Mouse (Mus musculus): ENCODE results near the gene Fam83c. TPM values are rescaled to one million over a fixed set of nuclear protein-coding genes. Genes with fewer than 3 reads are reported as not detected.

Gene Fam83c
- polyA plus RNA-seq (2015; fragmentation: Nextera tagmentation; extraction: Ambion mirVana) = 2.7 and 4.4 TPM in 2 replicates

DNA sequence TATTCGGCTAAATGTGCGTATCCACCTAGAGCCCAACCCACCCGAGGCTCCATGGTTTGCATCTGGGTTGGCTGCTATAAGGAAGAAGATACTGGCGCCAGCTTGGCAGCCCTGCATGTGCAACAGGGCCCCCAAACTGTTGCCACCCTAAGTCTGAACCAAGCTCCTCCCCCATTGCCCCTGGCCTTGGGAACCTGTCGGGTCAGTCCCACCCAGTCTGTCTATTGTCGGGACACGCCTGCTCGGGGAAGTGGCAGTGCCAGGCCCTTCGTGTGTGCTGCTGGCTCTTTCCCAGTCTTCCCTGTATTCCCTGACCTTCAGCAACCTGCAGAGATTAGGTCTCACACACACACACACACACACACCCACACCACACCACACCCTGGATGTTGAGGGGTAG is at the start of gene Fam83c:
Gene Fam83c (minus strand): TSS at position 123 of the 400 bp plus-strand sequence.
- peak within 1 kb of the TSS; percentile 29 for H3K4me3 ChIP-seq (ENCODE audit: low read depth, low read length)
- H3K9me3 ChIP-seq (ENCODE audit: control insufficient read depth, low read length) = no peaks in the 10 kb centered on the region
- peak within 1 kb of the TSS; percentile 67 for H3K27ac ChIP-seq (replicated peaks)
- H3K9ac ChIP-seq (ENCODE audit: low read length) = peak within 1 kb of the TSS; percentile 53
- WGBS = 41% methylated on average over 9 of the region's 9 CpGs
- H3K4me1 ChIP-seq (replicated peaks; ENCODE audit: control insufficient read depth, insufficient read depth) = no peaks in the 10 kb centered on the region
- H3K4me2 ChIP-seq (replicated peaks; ENCODE audit: low read depth) = peak within 1 kb of the TSS; percentile 49
- H3K27me3 ChIP-seq (ENCODE audit: control insufficient read depth, insufficient read depth, low read length) = no peaks in the 10 kb centered on the region
- no peak for TF ChIP-seq EP300 (optimal IDR thresholded peaks at IDR 0.05)
- no peak for TF ChIP-seq CTCF (IDR thresholded peaks at IDR 0.05; ENCODE audit: low read depth)
- no peaks in the 10 kb centered on the region for H3K36me3 ChIP-seq (ENCODE audit: control insufficient read depth, insufficient read depth, low read length)
- ATAC-seq (ENCODE audit: low FRiP score, low TSS enrichment) (peak; percentile 69), DNase-seq (ENCODE audit: low spot score) (peak; percentile 76)

DNA sequence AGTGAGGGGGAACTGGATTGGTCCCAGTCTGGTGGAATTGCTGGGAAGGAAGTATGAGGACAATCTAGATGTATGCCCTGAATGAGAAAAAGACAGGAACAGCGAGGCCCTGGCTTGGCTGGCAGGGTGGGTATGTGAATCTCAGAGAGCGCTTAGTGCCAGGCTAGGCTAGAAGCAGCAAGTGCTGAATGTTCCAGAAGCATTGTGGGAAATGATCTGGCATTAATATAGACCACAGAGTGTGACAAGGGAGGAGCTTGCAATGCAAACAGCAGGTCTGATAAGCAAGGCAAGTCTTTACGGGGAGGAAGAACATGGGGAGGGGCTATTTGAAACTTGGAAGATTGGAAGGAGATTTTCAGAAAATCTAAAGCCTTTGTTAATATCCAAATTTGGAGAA is 47.4 kb upstream of the Fam83c start:
- H3K27ac ChIP-seq (replicated peaks) = 0 out of 2 replicates have a peak overlapping the region, but pooled peaks have one; percentile 0
- no peak for TF ChIP-seq EP300 (optimal IDR thresholded peaks at IDR 0.05)
- 52% methylated on average over 3 of the region's 3 CpGs for WGBS
- no peak overlapping the region for H3K4me2 ChIP-seq (replicated peaks; ENCODE audit: low read depth)
- H3K36me3 ChIP-seq (ENCODE audit: control insufficient read depth, insufficient read depth, low read length) = peaks cover 10% of the 10 kb centered on the region; the same call in 1 of the 2 replicates
- ATAC-seq (ENCODE audit: low FRiP score, low TSS enrichment) (peak; percentile 84), DNase-seq (ENCODE audit: low spot score) (peak; percentile 53)
- H3K4me3 ChIP-seq (ENCODE audit: low read depth, low read length) = no peak overlapping the region
- H3K9me3 ChIP-seq (ENCODE audit: control insufficient read depth, low read length) = no peaks in the 10 kb centered on the region
- H3K9ac ChIP-seq (ENCODE audit: low read length) = no peak overlapping the region
- no peaks in the 10 kb centered on the region for H3K27me3 ChIP-seq (ENCODE audit: control insufficient read depth, insufficient read depth, low read length)
- H3K4me1 ChIP-seq (replicated peaks; ENCODE audit: control insufficient read depth, insufficient read depth) = no peaks in the 10 kb centered on the region

DNA sequence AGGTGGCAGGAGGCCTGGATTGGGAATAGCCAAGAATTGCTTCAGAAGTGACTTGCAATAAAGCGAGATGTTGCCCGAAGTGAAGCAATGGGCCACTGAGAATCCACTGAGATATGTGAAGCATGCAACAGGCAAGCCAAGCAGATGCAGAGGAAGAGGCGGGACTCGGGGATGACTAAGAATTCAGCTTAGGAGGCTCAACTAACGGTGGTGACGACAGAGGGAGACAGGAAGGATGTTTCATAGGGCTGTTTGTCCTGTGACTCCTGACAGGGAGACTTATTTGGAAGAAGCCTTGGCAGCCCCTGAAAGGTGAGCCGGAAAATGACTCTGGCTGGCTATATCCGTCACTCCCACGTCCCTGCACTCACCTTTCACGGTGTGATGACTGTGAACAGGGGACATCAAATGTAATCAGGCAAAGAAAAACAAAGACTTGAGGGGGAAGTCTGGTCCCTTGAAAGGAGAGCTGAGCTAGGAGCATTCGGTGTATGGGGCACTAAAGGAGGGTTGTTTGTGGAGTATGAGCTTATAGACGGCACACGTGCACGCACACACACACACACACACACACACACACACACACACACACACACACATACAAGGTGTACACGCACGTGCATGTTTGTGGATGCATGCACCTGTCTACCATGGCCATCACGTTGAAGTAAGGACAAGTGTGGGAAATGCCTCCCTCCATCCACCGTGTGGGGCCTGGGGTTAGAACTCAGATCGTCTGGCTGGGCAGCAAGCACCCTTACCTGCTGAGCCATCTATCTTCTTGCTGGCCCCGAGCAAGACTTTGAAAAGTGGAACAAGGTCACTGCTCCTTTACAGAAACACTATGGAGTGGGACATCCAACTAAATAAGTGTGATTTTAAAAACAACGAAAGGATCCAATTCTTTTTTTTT is 44.6 kb upstream of the Fam83c start:
- WGBS = 81% methylated on average over 21 of the region's 21 CpGs
- no peaks in the 10 kb centered on the region for H3K9me3 ChIP-seq (ENCODE audit: control insufficient read depth, low read length)
- ATAC-seq (ENCODE audit: low FRiP score, low TSS enrichment) = no peak
- H3K4me2 ChIP-seq (replicated peaks; ENCODE audit: low read depth) = no peak overlapping the region
- no peak overlapping the region for H3K27ac ChIP-seq (replicated peaks)
- H3K27me3 ChIP-seq (ENCODE audit: control insufficient read depth, insufficient read depth, low read length) = no peaks in the 10 kb centered on the region
- H3K36me3 ChIP-seq (ENCODE audit: control insufficient read depth, insufficient read depth, low read length) = peaks cover 4% of the 10 kb centered on the region; the same call in 1 of the 2 replicates
- TF ChIP-seq EP300 (optimal IDR thresholded peaks at IDR 0.05) (no peak), CTCF (IDR thresholded peaks at IDR 0.05; ENCODE audit: low read depth) (no peak)
- no peak for DNase-seq (ENCODE audit: low spot score)
- no peak overlapping the region for H3K9ac ChIP-seq (ENCODE audit: low read length)
- no peak overlapping the region for H3K4me3 ChIP-seq (ENCODE audit: low read depth, low read length)
- H3K4me1 ChIP-seq (replicated peaks; ENCODE audit: control insufficient read depth, insufficient read depth) = no peaks in the 10 kb centered on the region

DNA sequence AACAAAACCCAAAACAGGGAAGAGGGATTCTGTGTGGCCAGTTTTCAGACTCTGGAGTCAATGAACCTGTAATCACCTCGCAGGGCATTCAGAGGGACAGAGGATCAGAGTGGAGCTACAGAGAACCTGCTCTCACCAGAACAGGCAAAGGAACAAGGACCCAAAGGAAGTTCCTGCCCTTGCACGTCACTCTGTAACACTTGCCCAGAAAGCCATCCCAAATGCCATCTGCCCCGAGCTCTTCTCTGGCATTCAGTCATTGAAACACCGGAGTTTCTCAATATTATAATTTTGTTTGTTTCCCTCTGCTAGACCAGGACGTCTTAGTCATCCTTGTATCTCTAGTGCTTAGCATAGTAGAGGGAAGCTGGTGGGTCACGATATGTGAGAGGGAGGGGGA is 39.0 kb upstream of the Fam83c start:
- Histone ChIP-seq H3K9ac (ENCODE audit: low read length) (no peak overlapping the region), H3K27me3 (ENCODE audit: control insufficient read depth, insufficient read depth, low read length) (no peaks in the 10 kb centered on the region), H3K4me3 (ENCODE audit: low read depth, low read length) (no peak overlapping the region), H3K4me1 (replicated peaks; ENCODE audit: control insufficient read depth, insufficient read depth) (0 out of 2 replicates have a peak, but pooled peaks cover 2% of the 10 kb centered on the region), H3K9me3 (ENCODE audit: control insufficient read depth, low read length) (no peaks in the 10 kb centered on the region), H3K27ac (replicated peaks) (peak overlapping the region; percentile 59), H3K4me2 (replicated peaks; ENCODE audit: low read depth) (no peak overlapping the region), H3K36me3 (ENCODE audit: control insufficient read depth, insufficient read depth, low read length) (0 out of 2 replicates have a peak, but pooled peaks cover 2% of the 10 kb centered on the region)
- DNase-seq (ENCODE audit: low spot score) (no peak), ATAC-seq (ENCODE audit: low FRiP score, low TSS enrichment) (no peak)
- no peak for TF ChIP-seq EP300 (optimal IDR thresholded peaks at IDR 0.05)
- TF ChIP-seq CTCF (IDR thresholded peaks at IDR 0.05; ENCODE audit: low read depth) = no peak
- 47% methylated on average over 6 of the region's 6 CpGs for WGBS

DNA sequence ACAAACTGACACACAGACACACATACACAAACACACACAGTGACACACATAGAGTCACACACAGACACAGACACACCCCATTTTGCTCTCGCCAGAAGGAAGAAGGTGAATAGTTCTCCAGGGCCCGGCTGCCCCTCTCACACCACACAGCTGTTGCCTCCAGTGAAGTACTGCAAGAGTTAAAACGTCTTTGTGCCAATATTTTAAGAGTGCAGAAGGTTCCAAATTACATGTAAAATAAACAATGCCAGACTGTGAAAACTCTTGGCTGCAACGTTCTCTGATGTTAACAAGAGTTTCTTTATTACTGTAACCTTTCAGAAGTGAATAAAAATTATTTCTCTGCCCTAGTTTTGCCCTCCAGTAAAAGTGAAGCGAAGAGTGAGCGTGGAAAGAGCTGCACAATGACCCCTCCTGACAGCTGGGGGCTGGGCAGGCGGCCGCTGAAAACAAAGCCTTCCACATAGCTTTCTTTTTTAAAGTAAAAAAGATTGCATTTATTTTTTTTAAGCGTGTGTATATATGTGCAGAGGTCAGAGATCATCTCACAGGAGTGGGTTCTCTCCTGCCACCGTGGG is 38.4 kb upstream of the Fam83c start:
- no peak for DNase-seq (ENCODE audit: low spot score)

More for the DNA sequence above, 38.4 kb upstream of the Fam83c start:
- H3K36me3 ChIP-seq (ENCODE audit: control insufficient read depth, insufficient read depth, low read length) = 0 out of 2 replicates have a peak, but pooled peaks cover 4% of the 10 kb centered on the region
- H3K9me3 ChIP-seq (ENCODE audit: control insufficient read depth, low read length) = no peaks in the 10 kb centered on the region
- peak overlapping the region; percentile 59 for H3K27ac ChIP-seq (replicated peaks)
- H3K4me1 ChIP-seq (replicated peaks; ENCODE audit: control insufficient read depth, insufficient read depth) = 0 out of 2 replicates have a peak, but pooled peaks cover 2% of the 10 kb centered on the region
- H3K4me2 ChIP-seq (replicated peaks; ENCODE audit: low read depth) = no peak overlapping the region
- H3K27me3 ChIP-seq (ENCODE audit: control insufficient read depth, insufficient read depth, low read length) = no peaks in the 10 kb centered on the region
- 21% methylated on average over 10 of the region's 10 CpGs for WGBS
- no peak overlapping the region for H3K4me3 ChIP-seq (ENCODE audit: low read depth, low read length)
- TF ChIP-seq CTCF (IDR thresholded peaks at IDR 0.05; ENCODE audit: low read depth) (no peak), EP300 (optimal IDR thresholded peaks at IDR 0.05) (no peak)
- peak; percentile 25; the same call in 1 of the 2 replicates for ATAC-seq (ENCODE audit: low FRiP score, low TSS enrichment)
- no peak overlapping the region for H3K9ac ChIP-seq (ENCODE audit: low read length)

Measured in stomach, postnatal 0 days (tissue).